Mouse (Mus musculus) mesoderm, embryonic 11.5 days (tissue): ENCODE results near the gene Gna15.

Experiments used
- DNase-seq: peaks from one replicate; pipeline ENCODE4 v3.0.0-alpha.2; 2012; ENCODE audit warnings: low read depth, low spot score

Gene Gna15

DNA sequence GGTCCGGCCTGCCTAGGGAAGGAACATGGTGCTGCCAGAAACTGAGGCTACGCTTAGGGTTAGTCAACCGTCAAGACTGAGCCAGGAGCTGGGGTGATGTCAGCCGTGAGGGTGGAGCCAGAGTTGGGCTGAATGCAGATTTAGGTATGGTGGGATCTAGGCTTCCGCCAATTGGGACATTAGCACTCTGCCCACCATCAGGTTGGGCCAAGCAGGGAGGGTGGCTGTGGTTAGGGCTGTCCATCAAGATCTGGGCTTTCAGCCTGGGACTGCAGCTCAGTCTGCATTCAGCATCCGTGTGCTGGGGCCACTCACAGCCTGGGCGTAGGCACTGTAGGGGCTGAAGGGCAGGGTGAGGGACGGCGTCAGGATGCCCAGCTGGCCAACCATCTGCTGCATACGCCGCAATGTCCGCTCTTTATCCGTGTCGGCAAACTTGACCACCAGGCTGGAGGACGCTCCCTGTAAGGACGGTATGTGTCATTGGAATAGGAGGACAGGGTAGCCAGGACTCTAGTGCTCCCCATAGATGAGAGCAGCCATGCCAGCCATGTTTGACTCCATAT lies 56.3 kb downstream of the Gna15 start:
- no peak for DNase-seq

DNA sequence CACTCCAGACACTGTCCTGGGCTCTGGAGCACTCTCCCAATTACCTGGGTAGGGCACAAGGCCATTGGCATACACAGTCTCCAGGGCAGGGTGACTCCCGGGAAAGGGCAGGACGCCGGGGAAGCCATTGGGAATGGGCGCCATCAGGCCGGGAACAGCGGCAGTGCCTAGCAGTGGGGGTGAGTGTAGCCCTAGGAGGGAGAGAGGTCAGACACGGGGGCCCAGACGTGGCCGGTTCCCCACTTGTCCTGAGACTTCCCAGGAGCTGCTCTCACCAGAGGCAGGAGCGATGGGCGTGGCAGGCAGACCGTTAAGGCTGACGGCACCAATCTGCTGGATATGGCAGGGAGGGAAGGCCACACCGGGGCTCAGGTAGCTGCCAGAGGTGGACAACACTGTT lies 57.1 kb downstream of the Gna15 start:
- no peak for DNase-seq

DNA sequence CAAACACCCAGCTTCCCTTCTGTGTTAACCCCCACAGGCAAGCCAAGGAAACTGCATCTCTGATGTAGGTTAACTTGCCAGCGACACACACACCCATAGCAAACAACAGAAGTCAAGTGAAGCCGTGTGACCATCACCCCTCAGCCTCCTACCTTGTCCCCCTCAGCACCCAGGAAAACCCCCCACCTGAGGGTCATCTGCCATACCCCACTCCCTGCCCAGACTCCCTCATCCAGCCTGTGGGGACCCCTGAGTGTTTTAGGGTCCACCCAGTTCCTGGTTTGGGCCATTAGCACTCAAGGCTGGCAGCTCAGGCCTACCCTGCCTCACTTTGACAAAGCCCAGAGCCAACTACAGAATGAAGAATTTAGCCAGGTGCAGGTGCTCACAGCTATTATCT lies 58.0 kb downstream of the Gna15 start:
- no peak for DNase-seq

DNA sequence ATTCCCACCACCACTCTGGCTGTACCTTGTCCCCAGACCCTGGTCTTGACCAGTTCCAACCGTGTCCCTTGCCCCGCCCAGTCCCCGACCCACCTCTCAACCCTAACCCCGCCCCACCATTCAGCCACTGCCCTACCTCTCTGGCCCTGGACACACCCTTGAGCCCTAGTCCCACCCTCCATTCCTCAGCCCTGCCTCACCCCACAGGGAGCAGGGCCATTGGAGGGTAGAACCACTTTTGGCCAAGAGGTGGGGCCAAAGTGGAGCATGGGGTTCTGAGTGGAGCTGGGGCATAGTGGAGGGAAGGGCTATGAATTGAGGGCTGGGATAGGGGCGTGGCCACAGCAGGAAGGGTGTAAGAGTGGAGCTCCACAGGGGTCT lies 58.8 kb downstream of the Gna15 start:
- no peak for DNase-seq

DNA sequence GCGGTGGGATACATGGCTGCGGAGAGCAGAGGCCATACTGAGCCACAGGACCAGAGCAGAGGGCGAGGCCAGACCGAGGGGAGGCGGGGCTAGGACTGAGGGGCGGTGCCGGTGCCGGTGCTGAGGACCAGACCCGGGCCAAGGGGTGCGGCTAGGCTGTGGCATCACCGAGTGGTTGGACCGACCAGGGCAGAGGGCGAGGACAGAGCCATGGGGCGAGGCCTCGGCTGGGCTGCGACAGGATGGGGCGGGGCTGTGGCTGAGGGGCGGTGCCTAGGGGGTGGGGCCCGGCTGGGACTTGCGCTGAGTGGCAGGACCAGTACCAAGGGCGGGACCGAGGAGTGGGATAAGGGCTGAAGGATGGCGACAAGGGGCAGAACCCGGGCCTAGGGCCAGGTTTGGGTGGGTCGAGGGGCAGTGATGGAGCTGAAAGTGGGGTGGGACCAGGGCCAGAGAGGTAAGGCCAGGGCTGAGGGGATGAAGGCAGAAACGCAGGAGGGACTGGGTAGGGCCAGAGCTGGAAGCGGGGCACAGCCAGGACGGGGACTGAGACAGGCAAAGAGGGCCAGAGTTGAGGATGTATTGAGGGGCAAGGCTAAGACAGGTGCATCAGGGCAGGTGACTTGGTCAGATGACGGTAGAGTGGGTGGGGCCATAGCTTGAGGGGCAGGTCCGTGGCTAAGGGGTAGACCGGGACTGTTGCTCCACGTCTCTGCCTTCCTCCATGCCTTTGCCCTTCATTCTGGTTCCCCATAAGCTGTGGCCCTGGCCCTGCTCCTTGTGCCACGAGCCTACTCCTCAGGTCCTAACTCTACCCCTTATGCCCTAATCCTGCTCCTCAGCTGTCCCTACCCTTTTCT lies 59.4 kb downstream of the Gna15 start:
- peak; percentile 60 for DNase-seq

DNA sequence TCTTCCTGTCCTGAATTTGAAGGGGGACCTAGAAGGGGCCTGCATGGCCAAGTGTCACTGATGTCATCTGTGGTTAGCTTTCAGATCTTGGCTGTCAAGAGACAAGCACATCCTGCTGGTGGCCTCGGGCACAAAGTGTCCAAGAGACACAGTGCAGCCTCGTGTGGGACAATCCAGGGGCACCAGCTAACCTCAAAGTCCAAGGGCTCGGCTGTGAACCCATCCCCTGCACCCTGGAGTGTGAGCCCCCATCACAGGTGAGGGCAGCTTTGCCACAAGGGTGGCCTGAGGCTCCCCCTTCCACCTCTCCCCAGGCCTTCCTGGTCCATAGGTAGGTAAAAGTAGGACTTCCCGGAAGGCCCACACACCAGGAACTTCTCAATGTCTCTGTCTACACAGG lies 60.5 kb downstream of the Gna15 start:
- DNase-seq = no peak

DNA sequence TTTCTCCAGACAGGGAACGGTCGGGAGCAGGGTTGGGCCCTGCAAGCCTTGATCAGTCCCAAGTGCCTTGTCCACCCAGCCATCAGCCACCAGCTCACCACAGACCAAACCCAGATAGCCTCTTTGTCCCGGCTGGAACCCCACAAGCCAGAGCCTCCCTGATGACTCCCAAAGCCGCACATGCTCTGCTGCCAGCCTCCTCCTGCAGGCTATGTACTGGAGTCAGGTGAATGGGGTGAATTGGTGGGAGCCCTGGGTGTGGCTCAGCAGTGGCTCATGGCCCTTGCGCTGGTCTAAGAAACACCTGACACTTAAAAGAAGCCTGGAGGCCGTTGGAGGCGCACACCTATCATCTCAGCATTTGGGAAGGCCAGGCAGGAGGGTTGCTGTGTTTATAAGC lies 61.1 kb downstream of the Gna15 start:
- DNase-seq = no peak

DNA sequence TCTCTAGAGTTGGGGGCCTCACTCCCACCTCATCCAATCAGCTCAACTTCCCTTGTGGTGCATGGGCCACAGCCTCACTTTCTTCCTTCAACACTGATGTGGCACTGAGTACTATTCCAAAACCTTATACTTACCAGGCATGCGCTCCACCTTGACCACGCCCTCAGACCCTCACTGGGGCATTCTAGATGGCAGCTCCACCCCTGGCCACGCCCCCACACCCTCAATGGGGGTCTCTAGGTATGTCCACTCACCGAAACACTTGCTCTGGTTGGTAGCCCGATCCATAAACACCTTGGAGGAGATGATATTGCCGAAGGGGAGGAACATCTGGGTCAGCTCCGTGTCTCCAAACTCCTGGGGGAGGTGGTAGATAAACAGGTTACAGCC lies 61.6 kb downstream of the Gna15 start:
- no peak for DNase-seq

DNA sequence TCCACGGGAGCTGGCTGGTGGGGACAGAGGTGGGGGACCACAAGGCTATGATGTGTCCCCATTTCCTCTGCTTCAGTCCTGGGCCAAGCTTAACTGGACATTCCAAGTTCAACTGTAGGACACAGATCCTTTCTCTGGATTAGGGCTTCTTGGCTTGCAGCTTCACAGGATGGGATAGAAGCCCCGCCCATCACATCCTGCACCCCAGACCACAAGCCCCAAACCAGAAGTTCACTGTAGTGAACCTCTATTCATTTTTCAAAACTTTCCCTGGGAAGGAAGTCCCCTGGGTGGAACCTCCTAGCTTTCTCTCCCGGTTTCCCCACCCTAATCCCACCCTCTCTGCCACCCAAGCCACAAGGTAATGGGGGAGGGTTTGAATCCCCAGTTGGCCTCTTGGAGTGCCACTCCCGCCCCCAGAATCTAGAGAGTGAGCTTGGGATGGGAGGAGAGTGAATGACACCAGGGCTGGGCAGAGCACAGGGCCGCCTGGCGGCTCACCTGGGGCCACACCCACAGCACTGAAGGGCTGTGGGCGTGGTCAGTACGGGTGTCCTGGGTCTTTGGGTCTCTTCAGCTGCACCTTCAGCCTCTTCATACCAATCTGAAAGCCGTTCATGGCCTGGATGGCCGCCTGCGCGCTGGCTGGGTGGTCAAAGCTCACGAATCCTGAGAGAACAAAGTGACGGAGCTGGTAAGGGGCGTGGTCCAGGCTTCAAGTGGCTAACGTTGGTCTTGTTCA lies 62.2 kb downstream of the Gna15 start:
- no peak for DNase-seq

DNA sequence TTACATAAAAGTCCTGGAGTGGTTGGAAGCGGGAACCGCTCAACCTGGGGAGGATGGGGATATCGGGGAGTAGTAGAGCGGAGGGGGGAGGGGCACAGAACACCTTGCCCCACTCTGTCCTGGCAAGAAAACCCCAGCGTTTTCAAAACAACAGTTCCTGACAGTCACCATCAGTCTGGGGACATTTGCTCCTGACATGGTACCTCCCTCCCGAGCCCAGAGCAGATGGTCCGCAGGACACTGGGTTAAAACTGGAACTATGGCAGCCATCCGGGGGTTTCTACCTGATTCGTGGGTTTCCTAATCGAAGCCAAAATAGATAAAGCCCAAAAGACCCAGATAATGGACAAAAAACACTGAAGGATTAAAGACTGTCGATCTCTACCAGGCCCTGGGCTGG lies 63.1 kb downstream of the Gna15 start:
- DNase-seq = no peak

DNA sequence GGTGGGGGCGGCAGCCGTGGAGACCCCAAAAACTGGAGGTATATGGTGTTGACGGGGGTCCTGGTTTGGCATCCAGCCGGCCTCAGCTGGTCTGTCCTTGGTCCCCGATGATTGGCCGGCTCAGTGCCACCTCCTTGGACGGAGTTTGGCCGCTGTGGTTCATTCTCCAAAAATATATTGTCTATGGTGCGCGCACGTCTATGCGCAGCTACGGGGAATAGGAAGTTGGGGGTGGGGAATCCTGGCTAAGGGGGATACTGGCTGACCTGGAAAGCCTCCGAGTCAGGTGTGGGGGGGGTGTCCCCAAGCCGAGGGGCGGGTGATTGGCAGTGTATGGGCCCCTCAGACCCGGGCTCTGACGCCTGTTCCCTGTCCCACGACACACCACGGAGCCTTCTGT lies 63.6 kb downstream of the Gna15 start:
- no peak for DNase-seq

DNA sequence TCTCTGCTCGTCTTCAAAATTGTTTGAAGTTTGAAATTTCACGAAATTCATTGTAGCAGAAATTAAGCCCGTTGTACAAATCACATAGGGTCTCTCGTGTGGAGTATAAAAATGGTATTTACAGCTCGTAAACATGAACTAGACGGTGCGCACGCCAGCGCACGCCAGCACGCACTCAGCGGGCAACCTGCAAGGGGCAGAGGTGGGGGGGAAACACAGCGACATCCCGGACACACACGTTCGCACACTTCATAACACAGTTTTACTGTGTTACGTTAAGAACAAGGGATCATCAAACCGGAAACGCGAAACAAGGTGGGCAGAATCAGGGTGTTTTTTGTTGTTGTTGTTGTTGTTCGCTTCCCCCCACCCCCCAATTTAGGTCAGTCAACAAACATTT lies 64.6 kb downstream of the Gna15 start:
- DNase-seq = no peak

DNA sequence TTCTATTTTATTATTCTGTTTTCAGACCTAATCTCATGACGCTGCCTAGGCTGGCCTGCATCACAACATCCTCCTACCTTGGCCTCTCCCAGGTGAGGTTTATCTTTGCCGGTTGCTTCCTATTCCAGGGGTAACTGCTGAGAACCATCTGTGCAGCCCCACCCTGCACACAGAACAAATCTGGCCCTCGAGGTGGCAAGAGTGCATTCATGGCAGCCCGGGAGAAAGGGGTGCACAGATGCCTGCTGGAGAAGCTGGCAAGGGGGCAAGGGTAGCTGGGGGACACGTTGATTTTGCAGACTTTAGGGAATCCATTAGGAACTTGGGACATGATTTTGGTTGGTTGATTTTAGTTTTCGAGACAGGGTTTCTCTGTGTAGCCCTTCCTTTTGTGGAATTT lies 65.8 kb downstream of the Gna15 start:
- DNase-seq = no peak

DNA sequence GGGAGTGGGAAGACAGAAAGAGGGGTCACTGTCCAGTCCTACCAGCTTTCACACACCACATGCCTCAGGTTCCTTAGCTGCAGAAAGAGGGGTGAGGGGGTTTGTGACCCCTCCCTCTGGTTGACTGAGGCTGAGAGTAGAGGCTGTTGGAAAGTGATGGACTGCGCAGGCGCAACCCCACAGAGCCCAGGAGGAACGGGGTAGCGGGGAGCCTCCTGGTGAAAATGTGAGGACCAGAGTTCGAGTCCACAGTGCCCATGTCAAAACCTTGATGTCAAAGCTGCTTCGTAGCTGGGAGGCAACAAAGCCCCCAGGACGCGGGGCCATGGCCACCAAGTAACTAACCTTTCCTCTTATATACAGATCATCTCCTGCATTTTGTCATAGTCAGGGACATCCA lies 66.4 kb downstream of the Gna15 start:
- no peak for DNase-seq

DNA sequence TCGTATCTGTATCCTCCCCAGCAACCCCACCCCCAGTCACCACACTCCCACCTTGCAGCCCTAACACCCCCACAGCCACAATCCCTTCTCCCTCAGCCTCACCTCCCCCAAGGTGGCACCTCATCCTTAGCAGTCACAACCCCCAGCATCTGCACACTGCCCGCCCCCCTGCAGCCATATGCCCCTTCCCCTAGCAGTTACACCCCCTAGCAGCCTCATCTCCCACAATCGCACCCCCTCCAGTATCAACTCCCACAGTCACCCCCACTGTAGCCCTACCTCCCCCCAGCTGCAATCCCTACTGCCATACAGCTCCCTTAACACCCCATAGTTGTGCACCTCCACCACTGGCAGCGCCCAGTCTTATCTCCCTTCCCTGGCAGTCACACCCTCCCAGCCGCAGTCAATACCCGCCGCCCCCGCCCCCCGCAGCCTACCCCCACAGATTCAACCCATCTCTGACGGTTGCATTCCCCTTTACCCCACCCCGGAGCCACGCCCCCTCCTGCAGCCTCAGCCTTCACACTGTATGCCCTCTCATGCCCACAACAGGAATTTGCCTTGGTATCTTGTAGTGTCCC lies 67.0 kb downstream of the Gna15 start:
- DNase-seq = no peak

DNA sequence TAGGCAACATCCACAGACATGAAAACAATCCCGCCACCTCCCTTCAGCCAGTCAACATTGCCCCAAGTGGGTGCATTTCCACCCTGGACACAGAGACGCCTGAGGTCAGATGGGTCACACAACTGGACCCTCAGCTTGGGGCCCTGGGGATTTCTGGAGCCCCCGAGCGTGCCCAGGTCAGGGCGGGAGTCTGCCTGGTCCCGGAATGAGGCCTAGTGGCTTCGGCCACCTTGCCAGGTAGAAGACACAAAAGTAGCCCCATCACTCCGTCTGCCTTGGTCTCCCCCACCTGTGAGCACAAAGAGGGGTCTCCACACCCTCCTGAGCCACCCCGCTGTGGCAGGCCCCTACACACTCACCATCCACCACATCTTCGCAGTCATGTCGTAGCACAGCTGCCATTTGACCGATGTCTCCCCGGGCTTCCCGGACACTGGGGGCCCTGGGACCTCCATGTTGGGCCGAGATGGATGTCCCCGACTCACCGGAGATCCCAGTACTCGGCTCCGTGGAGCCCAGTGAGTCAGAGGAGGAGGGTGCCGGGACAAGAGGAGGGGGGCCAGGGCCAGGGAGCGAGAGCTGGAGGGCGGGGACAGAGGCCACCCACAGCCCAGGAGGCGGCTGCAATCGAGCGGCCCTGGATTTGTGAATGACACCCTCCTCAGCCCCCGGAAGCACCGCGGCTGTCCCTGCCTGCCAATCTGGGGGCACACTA lies 68.7 kb downstream of the Gna15 start, which contains the start of gene Nfic:
Gene Nfic, minus strand, starts transcription at position 455 of the 715 bp plus-strand sequence.
- no peak for DNase-seq

DNA sequence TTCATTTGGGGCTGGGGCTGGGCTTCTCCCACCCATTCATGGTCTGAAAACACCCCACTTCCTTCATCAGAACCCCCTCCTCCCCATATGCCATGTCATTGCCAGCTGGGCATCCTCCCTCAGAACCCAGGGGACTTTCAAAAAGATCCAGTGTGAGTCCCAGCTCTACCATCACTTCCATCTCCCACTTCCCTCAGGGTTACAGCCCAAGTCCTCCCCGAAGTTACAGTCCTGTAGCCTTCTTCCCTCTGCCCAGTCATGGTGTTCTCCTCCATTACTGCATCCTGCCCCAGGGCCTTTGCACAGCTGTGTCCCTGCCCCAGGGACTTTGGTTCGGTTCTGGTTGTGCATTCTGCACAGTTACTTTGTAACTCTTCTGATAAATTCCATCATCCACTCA lies 69.9 kb downstream of the Gna15 start:
- no peak for DNase-seq

DNA sequence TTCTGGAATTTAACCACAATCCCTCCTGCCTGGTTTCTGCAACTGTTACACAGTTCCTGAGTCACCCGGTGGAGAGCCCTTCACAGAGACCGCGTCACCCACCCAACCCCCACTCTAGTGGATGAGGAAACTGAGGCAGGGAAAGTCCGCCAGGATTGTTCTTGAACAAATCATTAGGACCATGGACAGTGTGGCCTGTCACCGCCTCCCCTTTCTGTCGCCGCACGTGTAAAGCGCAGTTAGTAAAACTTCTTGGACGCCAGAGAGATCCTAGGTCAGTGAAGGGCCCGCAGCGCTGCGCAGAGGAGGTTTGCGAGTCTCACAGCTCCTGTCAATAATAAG lies 71.1 kb downstream of the Gna15 start:
- no peak for DNase-seq
